Mouse (Mus musculus): ENCODE measurements around the gene Lor.

Gene Lor

GRCm38 (mm10) chr3:92083042-92083441 lies at the start of gene Lor:
Gene Lor (minus strand): TSS chr3:92083142.
- no peak for DNase-seq (ENCODE audit: low spot score)

GRCm38 (mm10) chr3:92123847-92124246 lies 40.9 kb upstream of the Lor start, which contains the start of gene Prr9:
Gene Prr9 (minus strand): TSS chr3:92123947.
- DNase-seq (ENCODE audit: low spot score), result no peak

- DNase-seq (ENCODE audit: low spot score), result no peak
Measured at GRCm38 (mm10) chr3:92120902-92121301, 38.0 kb upstream of the Lor start.

GRCm38 (mm10) chr3:92117930-92118329 lies 35.0 kb upstream of the Lor start:
- peak; percentile 68 for DNase-seq (ENCODE audit: low spot score)

GRCm38 (mm10) chr3:92111526-92111925 lies 28.6 kb upstream of the Lor start:
- DNase-seq (ENCODE audit: low spot score), result no peak

- no peak for DNase-seq (ENCODE audit: low spot score)
Measured at GRCm38 (mm10) chr3:92110790-92111189, 27.8 kb upstream of the Lor start.

- DNase-seq (ENCODE audit: low spot score), result peak; percentile 71
Measured at GRCm38 (mm10) chr3:92106582-92106981, 23.6 kb upstream of the Lor start.

- peak; percentile 63 for DNase-seq (ENCODE audit: low spot score)
Measured at GRCm38 (mm10) chr3:92081285-92081931, 1.5 kb downstream of the Lor start.

GRCm38 (mm10) chr3:92080462-92081284 lies 2.3 kb downstream of the Lor start:
- peak; percentile 75 for DNase-seq (ENCODE audit: low spot score)

- peak; percentile 59 for DNase-seq (ENCODE audit: low spot score)
Measured at GRCm38 (mm10) chr3:92050382-92051054, 32.4 kb downstream of the Lor start.

- no peak for DNase-seq (ENCODE audit: low spot score)
Measured at GRCm38 (mm10) chr3:92033892-92034291, 49.0 kb downstream of the Lor start.

GRCm38 (mm10) chr3:92033203-92033602 lies 49.7 kb downstream of the Lor start:
- no peak for DNase-seq (ENCODE audit: low spot score)
